Mouse (Mus musculus): ENCODE results near the gene Lancl1.
A peak's percentile ranks its signal among the peaks of the same experiment; 100 is the strongest.

Lancl1 gene

DNA sequence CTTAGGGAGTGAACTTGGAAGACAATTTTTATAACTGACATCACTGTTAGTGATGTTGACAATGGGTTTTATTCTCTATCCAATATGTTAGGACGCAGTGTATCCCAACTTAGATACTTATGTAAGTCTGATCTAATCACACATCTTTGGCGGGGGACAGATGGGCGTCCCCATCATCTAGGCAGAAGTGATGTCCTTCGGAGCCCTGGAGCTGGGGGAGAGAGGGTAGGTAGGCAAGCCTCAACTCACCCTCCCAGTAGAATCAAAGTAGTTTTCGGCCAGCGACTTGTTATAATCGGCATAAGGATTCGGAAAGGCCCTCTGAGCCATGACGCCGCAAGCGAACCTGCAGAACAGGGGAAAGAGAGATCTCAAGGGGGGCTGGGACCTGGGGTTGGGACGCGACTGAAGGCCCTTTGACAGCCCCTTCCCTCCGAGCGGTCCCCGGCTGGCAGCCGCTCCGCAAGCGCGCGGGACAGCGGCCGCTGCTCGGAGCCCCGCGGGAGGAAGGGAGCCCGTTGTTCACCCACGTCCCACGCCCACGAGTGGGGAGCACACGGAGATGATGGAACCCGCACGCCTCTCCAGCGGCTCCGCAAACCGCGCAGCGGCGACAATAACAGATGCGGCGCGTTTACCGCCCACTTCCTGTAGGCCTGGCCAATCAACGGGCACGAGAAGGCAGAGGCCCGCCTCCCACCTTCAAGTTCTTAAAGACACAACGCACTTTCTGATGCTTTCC lies at the start of gene Lancl1:
Lancl1 (minus strand) TSS at position 627 of the 742 bp plus-strand sequence.
- peak; percentile 93 to 96 for DNase-seq (ENCODE audit: low spot score in 2 of 2)

- no peak for DNase-seq (ENCODE audit: low spot score in 2 of 2)
These were observed 40.5 kb upstream of the Lancl1 start for GRCm38 (mm10) chr1:67079146-67079545.

DNA sequence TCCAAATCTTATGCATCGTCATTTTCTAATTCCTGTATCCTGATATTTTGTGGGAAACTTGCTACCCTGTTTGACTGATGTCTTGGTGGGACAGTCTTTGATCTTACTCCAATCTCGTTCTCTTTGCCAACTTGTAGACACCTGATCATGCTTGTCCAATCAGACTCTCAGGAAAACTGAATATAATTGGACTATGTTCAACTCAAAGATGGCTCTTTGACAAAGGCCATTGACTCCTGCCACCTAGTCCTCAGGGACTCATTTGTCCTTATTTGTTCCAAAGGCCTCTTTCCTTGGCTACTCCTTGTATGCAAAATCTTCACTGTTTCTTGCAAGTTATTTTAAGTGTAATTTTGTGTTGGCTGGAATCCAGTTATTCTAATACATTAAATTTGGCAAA lies 40.0 kb upstream of the Lancl1 start:
- no peak for DNase-seq (ENCODE audit: low spot score in 2 of 2)

DNA sequence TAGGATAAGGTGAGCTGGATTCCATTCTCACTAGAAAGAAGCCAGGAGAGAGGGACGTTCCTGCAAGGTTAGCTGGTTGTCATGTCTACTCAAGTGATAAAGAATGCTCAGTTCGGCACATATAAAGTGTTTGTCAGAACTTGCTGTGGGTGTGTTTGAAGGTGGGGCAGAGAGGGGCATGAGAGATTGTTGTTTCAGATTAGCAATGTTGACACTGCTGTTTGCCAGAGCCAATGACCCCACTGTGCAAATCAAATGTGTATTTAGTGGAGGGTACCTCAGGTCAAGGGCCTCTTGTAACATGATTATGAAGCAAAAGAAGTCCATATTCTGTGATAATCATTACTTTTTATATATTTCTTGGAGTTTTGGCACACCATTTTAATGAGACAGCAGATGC lies 39.1 kb upstream of the Lancl1 start:
- DNase-seq (ENCODE audit: low spot score in 2 of 2): no peak

DNA sequence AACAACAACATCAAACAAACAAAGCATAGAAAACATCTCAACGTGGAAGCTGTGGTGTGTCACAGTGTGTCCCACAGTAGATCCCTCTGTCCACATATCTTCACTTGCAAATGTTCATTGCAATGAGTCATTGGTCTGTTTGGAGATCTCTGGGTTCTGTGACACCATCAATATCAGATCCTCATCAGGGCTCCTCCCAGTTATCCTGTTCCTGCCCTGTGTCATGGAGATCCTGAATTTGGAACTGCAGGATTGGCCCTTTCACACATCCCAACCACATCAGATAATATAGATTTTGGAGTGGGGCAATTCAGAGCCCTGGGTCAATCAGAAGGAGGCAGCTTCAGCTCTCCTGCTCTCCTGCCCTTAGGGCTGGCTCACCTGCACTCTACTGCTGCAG lies 28.9 kb upstream of the Lancl1 start:
- DNase-seq (ENCODE audit: low spot score in 2 of 2): no peak

- DNase-seq (ENCODE audit: low spot score in 2 of 2): no peak
These were observed 26.9 kb upstream of the Lancl1 start for GRCm38 (mm10) chr1:67065347-67066270.

DNA sequence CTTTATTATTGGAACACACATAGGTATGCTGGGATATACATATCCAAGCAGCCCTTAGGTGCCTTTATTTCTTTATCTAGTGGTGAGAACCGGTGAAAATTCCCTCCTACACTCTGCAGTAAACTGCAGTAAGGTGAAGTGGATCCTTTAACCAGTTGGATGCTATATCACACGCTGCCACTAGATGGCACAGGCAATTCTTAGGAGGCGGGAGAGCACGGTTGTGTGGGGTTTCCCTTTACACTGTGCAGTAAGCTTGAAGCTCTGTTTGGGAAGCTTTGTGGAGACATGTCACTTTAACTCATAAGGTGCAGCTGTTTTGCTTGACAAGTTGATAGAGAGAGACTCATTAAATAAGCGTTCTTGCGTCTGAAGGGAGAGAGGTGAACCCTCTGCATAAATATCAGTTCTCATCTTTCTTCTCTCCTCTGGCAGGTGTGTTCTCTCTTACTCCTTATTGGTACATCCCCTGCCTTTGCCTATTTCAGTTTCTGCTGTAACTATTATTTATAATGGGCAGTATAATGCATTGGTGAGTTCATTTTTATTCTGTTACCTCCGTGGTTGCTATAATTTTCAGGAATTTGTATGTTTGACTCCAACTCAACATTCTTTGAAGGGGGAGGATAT lies 22.9 kb upstream of the Lancl1 start:
- peak; percentile 72 to 80 for DNase-seq (ENCODE audit: low spot score in 2 of 2)

- DNase-seq (ENCODE audit: low spot score in 2 of 2): no peak
These were observed 17.1 kb upstream of the Lancl1 start for GRCm38 (mm10) chr1:67055816-67056215.

DNA sequence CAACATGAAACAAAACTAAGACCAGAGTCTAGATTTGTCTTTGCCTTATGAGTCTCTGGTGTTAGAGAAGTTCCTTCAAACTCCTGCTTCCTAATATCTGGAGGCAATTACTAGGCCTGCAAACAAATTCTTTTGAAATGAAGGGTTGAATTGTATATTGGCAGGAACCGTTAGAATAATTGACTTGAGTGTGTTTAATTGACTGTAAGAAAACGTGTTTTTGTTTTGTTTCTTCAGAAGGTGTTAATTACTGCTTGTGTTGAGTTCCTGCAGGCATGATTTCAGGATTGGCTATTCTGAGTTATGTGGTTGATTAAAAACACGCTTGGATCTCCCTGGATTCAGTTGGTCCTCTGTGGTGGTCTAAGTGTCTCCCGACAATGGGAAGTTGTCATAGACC lies 14.0 kb upstream of the Lancl1 start:
- no peak for DNase-seq (ENCODE audit: low spot score in 2 of 2)

DNA sequence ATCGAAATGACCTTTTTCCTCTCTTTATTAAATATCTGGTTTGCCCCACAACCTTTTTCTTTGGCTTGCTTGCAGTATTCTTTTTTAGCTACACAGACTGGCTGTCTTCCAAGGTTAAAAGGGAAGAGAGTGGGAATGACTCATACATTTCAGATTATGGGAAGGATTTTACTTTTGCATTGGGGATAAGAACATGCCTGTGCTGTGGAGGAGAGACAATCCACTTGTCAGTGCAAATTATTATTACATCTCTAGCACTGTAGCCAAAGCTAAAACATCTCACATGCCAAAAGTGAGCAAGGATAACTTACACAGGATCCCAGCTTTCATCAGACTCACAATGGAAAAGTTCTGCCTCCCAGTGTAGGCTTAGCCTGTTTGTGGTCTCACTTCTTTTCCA lies 10.9 kb upstream of the Lancl1 start:
- no peak for DNase-seq (ENCODE audit: low spot score in 2 of 2)

DNA sequence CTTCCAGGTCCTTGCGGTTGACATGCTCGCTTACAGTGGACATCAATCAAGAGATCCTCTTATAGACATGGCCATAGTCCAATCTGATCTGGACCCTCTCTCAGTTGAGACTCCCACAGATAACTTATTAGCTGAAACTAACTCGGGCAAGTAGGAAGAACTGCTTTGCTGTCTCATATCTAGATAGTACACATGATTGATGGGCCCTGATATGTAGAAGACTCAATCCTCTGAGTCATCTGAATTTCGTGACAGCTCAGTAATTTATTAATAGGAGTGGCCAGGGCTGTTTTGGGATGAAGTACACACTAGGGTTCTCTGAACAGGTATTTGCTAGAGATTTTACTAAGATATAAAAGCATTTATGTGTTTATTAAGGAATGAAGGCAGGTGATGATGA lies 10.0 kb upstream of the Lancl1 start:
- no peak for DNase-seq (ENCODE audit: low spot score in 2 of 2)

DNA sequence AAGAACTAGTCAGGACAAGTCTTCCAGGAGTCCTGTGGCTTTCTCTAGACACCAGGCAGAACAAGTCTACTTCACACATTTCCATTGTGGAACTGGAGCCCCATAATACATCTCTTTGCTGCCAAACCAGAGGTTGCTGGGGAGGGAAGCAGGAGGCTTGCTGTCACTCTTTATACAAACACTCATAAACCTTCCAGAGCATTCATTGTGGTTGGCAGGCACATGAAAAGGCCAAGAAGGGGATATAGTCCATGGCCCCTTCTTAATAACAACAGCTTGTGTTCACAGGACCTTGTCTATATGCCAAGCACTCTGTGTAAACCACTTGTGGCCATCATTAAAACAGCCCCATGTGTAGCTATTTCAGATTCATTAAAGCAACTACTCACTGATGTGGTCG lies 6.4 kb upstream of the Lancl1 start:
- DNase-seq (ENCODE audit: low spot score in 2 of 2): no peak

GRCm38 (mm10) chr1:67042583-67042982 lies 3.9 kb upstream of the Lancl1 start:
- DNase-seq (ENCODE audit: low spot score in 2 of 2): no peak

DNA sequence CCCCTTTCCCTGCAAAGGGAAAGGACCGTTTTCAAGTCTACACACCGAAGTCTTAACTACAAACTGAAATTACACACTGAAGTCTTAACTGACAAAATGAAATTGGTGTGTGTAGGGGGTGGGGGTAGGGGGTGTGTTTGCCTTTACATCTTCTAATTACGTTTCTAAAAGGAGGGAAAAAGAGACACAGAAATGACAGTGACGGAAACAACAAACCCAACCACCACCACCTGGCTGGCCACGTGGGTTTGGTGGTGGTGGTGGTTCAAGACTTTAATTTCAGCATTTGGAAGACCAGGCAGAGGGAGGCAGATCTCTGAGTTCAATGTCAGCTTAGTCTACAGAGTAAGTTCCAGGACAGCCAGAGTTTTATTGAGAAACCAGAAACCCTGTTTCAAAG lies 411 bp upstream of the Lancl1 start:
- DNase-seq (ENCODE audit: low spot score in 2 of 2): no peak

GRCm38 (mm10) chr1:67037198-67037597 lies 1.5 kb downstream of the Lancl1 start:
- no peak for DNase-seq (ENCODE audit: low spot score in 2 of 2)

- DNase-seq (ENCODE audit: low spot score in 2 of 2): no peak
These were observed 5.4 kb downstream of the Lancl1 start for GRCm38 (mm10) chr1:67033278-67033677.

DNA sequence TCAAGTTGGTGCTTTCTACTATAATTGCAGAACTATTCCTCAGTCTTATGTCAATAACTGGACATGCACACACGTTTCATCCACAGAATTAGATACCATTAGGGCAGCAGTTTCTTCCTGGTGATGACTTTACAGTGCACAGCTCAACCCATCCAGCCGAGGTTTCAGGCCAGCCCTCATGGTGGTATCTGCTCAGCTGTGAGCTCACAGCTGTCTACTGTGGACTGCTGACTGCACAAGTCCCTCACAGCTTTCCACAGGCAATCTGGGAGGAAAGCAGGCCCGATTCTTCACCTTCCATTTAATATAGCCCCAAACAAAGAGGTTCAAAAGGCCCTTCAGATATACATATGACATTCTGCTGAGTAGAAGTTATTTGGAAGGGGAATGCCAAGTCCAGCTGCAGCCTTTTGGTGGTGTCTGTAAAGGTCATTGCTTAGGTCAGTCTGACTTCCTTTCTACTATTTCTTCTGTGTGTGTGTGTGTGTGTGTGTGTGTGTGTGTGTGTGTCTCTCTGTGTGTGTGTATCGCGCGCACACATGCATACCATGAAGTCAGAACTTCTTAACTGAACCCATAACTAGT lies 11.7 kb downstream of the Lancl1 start:
- DNase-seq (ENCODE audit: low spot score in 2 of 2): no peak

DNA sequence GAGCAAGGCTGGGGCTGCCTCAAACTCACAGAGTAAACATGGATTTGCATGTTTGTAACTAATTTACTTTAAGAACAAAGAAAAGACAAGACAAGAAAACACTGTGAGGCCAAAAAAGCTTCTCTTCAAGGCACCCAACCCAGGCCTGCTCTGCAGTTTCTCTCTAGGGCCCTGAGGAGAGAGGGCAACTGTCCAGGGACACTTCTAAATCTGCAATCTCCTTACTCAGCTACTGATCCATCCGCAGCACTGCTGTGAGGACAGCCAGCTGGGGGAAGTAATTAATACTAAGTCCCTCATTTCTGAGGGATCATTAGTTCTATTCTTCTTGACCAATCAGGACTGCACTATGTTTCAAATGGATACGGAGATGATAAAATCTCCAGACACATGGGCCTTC lies 12.5 kb downstream of the Lancl1 start:
- no peak for DNase-seq (ENCODE audit: low spot score in 2 of 2)

- no peak for DNase-seq (ENCODE audit: low spot score in 2 of 2)
These were observed 15.9 kb downstream of the Lancl1 start for GRCm38 (mm10) chr1:67022767-67023166.

DNA sequence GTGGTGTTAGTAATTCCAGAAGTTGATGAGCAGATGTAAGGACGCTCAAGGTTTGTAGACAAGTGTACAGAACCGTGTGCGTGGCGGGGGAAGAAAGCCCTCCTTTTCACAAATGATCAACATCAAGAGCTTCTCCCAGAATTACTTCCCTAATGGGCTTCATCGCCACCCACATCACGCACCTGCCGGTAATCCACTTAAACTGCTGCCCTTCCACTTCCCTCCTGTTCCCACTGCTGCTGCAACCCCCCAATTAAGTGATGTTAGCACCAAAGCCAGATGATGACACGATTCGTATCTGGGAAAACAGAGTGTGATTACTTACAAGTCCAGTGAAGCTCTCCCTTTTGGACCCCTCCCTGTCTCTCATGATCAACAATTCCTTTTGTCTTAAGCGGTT lies 16.6 kb downstream of the Lancl1 start:
- DNase-seq (ENCODE audit: low spot score in 2 of 2): no peak

- no peak for DNase-seq (ENCODE audit: low spot score in 2 of 2)
These were observed 18.0 kb downstream of the Lancl1 start for GRCm38 (mm10) chr1:67020637-67021161.
